Mouse (Mus musculus) right cerebral cortex, postnatal 25 days (tissue): ENCODE results near the gene Eipr1.
A peak's percentile ranks its signal among the peaks of the same experiment; 100 is the strongest.
"Not testable (repeated sequence)": the region's sequence is repeated elsewhere in the genome, so short reads cannot be mapped to it uniquely, and the experiment has no call there.

Experiments used
- DNase-seq: peaks from one replicate; pipeline ENCODE4 v3.0.0; 2022

Gene Eipr1

GRCm38 (mm10) chr12:28751508-28752263 lies at the start of gene Eipr1:
TSS of gene Eipr1 (plus strand) at chr12:28751803.
- peak; percentile 89 for DNase-seq

- no peak for DNase-seq
Measured at GRCm38 (mm10) chr12:28704381-28704780, 47.2 kb upstream of the Eipr1 start.

GRCm38 (mm10) chr12:28705204-28705603 lies 46.4 kb upstream of the Eipr1 start:
- no peak for DNase-seq

GRCm38 (mm10) chr12:28708154-28708553 lies 43.4 kb upstream of the Eipr1 start:
- no peak for DNase-seq

GRCm38 (mm10) chr12:28710566-28711185 lies 40.9 kb upstream of the Eipr1 start:
- peak; percentile 81 for DNase-seq

- DNase-seq, result peak; percentile 25
Measured at GRCm38 (mm10) chr12:28714822-28715632, 36.6 kb upstream of the Eipr1 start.

- no peak for DNase-seq
Measured at GRCm38 (mm10) chr12:28717066-28717465, 34.5 kb upstream of the Eipr1 start.

- DNase-seq, result no peak
Measured at GRCm38 (mm10) chr12:28718106-28718505, 33.5 kb upstream of the Eipr1 start.

- no peak for DNase-seq
Measured at GRCm38 (mm10) chr12:28724366-28724765, 27.2 kb upstream of the Eipr1 start.

GRCm38 (mm10) chr12:28726204-28726603 lies 25.4 kb upstream of the Eipr1 start:
- no peak for DNase-seq

- no peak for DNase-seq
Measured at GRCm38 (mm10) chr12:28727061-28727460, 24.5 kb upstream of the Eipr1 start.

- no peak for DNase-seq
Measured at GRCm38 (mm10) chr12:28732631-28733030, 19.0 kb upstream of the Eipr1 start.

GRCm38 (mm10) chr12:28733520-28734245 lies 17.9 kb upstream of the Eipr1 start:
- not testable (repeated sequence) for DNase-seq

- DNase-seq, result no peak
Measured at GRCm38 (mm10) chr12:28734271-28734670, 17.3 kb upstream of the Eipr1 start.

GRCm38 (mm10) chr12:28735293-28735692 lies 16.3 kb upstream of the Eipr1 start:
- DNase-seq, result no peak

- no peak for DNase-seq
Measured at GRCm38 (mm10) chr12:28743328-28743727, 8.3 kb upstream of the Eipr1 start.

- DNase-seq, result peak; percentile 84
Measured at GRCm38 (mm10) chr12:28750021-28750633, 1.5 kb upstream of the Eipr1 start, which contains the start of gene Trappc12. TSS of gene Trappc12 (minus strand) at chr12:28750472.

GRCm38 (mm10) chr12:28750876-28751275 lies 727 bp upstream of the Eipr1 start:
- DNase-seq, result no peak

- DNase-seq, result no peak
Measured at GRCm38 (mm10) chr12:28756019-28756418, 4.4 kb downstream of the Eipr1 start.

GRCm38 (mm10) chr12:28769953-28770352 lies 18.4 kb downstream of the Eipr1 start:
- no peak for DNase-seq

GRCm38 (mm10) chr12:28773815-28774214 lies 22.2 kb downstream of the Eipr1 start:
- DNase-seq, result no peak

- DNase-seq, result no peak
Measured at GRCm38 (mm10) chr12:28775120-28775519, 23.5 kb downstream of the Eipr1 start.
